8 mouse cellular contexts compared by ENCODE assay signal in genomic region chr8:120143911-120144651, GRCm38 (mm10). TPM values are rescaled to one million over a fixed set of nuclear protein-coding genes. Genes with fewer than 3 reads are reported as not detected.
DNase-seq lines count a peak whose midpoint lies in the region; TF ChIP-seq lines count a peak whose summit lies in the region.

No protein-coding gene starts in this region.

- DNase-seq in layer of hippocampus, adult 2 months (ENCODE audit: low spot score in 2 of 2) = peak in 1 of 2 experiments; percentile 35
- no peak for DNase-seq in layer of hippocampus, adult 9-10 months (ENCODE audit: low spot score)
- DNase-seq in cerebellum, postnatal 14 days = peak; percentile 71 to 80
- DNase-seq in layer of hippocampus, postnatal 14 days (ENCODE audit: low spot score in 2 of 2) = peak; percentile 29 to 58
- DNase-seq in right cerebral cortex, adult 2 months (ENCODE audit: low spot score in 2 of 2) = peak; percentile 53 to 65
- no peak for DNase-seq in spleen, adult 18-20 months
- DNase-seq in thymus, postnatal 36 days = no peak
- DNase-seq in liver = no peak

- no peak overlapping the region for H3K4me3 ChIP-seq in layer of hippocampus, adult 2 months

- TF ChIP-seq CTCF in layer of hippocampus, adult 2 months (conservative IDR thresholded peaks at IDR 0.05) = no peak

- peak overlapping the region; percentile 82 for H3K27ac ChIP-seq in layer of hippocampus, adult 2 months

RNA-seq across cellular contexts. Expression of gene 6430548M08Rik, which starts 30.1 kb away (rescaled TPM):
- total RNA-seq in layer of hippocampus, adult 2 months (2021) = 100 to 1,000 TPM; 170 to 183 TPM
- total RNA-seq in layer of hippocampus, postnatal 14 days (2021) = 100 to 1,000 TPM; 108 to 110 TPM

RNA-seq across cellular contexts. Expression of gene Fam92b, which starts 33.2 kb away (rescaled TPM):
- total RNA-seq in layer of hippocampus, adult 2 months (2021) = under 1 TPM; 0.31 to 0.91 TPM
- under 1 TPM in 1 of 2 experiments, not detected in 1; 0.33 TPM for total RNA-seq in layer of hippocampus, postnatal 14 days (2021)

RNA-seq across cellular contexts. Expression of gene Zdhhc7, which starts 42.8 kb away (rescaled TPM):
- total RNA-seq in layer of hippocampus, adult 2 months (2021) = 10 to 100 TPM; 33.9 to 35.9 TPM
- total RNA-seq in layer of hippocampus, postnatal 14 days (2021) = 10 to 100 TPM; 39.1 to 42.1 TPM

Comparison
In these comparisons a context has a peak if more than half of its experiments do, and no peak if none do; other contexts are left out.
1. DNase-seq: peak in cerebellum, postnatal 14 days (2 of 2), layer of hippocampus, postnatal 14 days (2 of 2) and right cerebral cortex, adult 2 months (2 of 2); none in layer of hippocampus, adult 9-10 months (single experiment), spleen, adult 18-20 months (0 of 2), thymus, postnatal 36 days (0 of 2) and liver (single experiment).